Mouse (Mus musculus) heart, adult 2 months (tissue): Measurements from ENCODE around the gene S1pr3. TPM values are rescaled to one million over a fixed set of nuclear protein-coding genes. Genes with fewer than 3 reads are reported as not detected.

Source experiments
- DNase-seq, 2 experiments: peaks; one replicate each; pipeline ENCODE4 v3.0.0; 2021
- H3K27ac ChIP-seq: fragments of 200-600 bp; 2 replicates; pipeline ENCODE4 v1.8.1; 2022
- H3K27me3 ChIP-seq: fragments of 200-500 bp; 2 replicates; pipeline ENCODE4 v1.6.1; 2012; ENCODE audit warnings: mild to moderate bottlenecking, low read length, inconsistent platforms, mixed read lengths; ENCODE audit not compliant: control insufficient read depth, insufficient read depth
- H3K36me3 ChIP-seq: fragments of 200-500 bp; 2 replicates; pipeline ENCODE4 v1.6.1; 2012; ENCODE audit warnings: low read length, inconsistent platforms; ENCODE audit not compliant: control insufficient read depth, insufficient read depth
- H3K4me1 ChIP-seq: fragments of 200-500 bp; 2 replicates; pipeline ENCODE4 v1.6.1; 2011; ENCODE audit warnings: low read length; ENCODE audit not compliant: control insufficient read depth, insufficient read depth
- H3K4me3 ChIP-seq: fragments of 200-600 bp; 2 replicates; pipeline ENCODE4 v1.8.1; 2022
- H3K79me2 ChIP-seq: fragments of 200-500 bp; replicated peaks from 2 replicates; pipeline ENCODE4 v1.6.1; 2012; ENCODE audit warnings: mild to moderate bottlenecking, inconsistent platforms, low read length, moderate library complexity, mixed read lengths; ENCODE audit not compliant: control insufficient read depth, insufficient read depth
- H3K9ac ChIP-seq: fragments of 200-500 bp; 2 replicates; pipeline ENCODE4 v1.6.1; 2012; ENCODE audit warnings: low read depth, mild to moderate bottlenecking, control low read depth, inconsistent platforms, low read length, mixed read lengths
- CTCF ChIP-seq: fragments of 200-600 bp; IDR thresholded peaks from 2 replicates; pipeline ENCODE4 v1.8.1; 2022; ENCODE audit warnings: antibody characterized with exemption, mild to moderate bottlenecking, moderate library complexity
- EP300 ChIP-seq: fragments of 200-500 bp; IDR thresholded peaks from 2 replicates; pipeline ENCODE4 v1.6.1; 2011; ENCODE audit warnings: low read depth, low read length, control low read depth; ENCODE audit not compliant: insufficient read depth
- POLR2A ChIP-seq: fragments of 200-500 bp; IDR thresholded peaks from 2 replicates; pipeline ENCODE4 v1.6.1; 2011; ENCODE audit warnings: mild to moderate bottlenecking, low read depth, low read length, control low read depth; ENCODE audit not compliant: insufficient read depth
- WGBS: fragments of 180-500 bp; shearing (Covaris S2); methylation state at CpG from one replicate; pipeline ENCODE4 v1.1.7; 2018; 5-methylcytosine and 5-hydroxymethylcytosine counted together
- intact Hi-C: fragments of 180-260 bp; cut with DNase I; formaldehyde crosslinking; loops from one replicate; pipeline ENCODE4 v1.15.1; 2025
- polyA plus RNA-seq: library from polyadenylated mRNA; depleted of rRNA; stranded (reverse); fragments of >200 nt; gene quantifications from 2 replicates; pipeline ENCODE4 v1.2.3, GENCODE M21; 2012
- total RNA-seq, 2 experiments: library from RNA; stranded (reverse); gene quantifications; 2 replicates each; pipeline ENCODE4 v1.2.3; 2021

The S1pr3 gene
- total and polyA plus RNA-seq, 3 experiments: 12.2 to 16.4 (median 16.3) TPM

DNA sequence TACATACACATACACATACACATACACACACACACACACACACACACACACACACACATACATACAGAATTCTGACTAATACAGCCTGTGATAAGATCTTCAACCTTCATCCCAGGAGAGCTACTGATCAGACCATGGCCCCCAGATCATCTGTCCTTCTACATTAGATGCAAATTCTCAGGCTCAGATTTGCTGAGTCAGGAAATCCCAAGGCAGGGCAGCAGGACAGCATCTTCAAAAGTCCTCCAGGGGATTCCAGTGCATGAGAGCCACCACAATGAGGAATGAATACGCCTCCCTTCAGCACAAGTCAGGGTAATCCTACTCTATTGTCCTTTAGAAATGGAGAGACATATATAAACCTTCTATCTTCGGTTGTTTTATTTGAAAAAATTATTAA is 23.5 kb upstream of the S1pr3 start:
- H3K79me2 ChIP-seq: no peaks in the 10 kb centered on the region
- intact Hi-C loops: no loop called here
- WGBS: 86% methylated on average over 2 of the region's 2 CpGs

DNA sequence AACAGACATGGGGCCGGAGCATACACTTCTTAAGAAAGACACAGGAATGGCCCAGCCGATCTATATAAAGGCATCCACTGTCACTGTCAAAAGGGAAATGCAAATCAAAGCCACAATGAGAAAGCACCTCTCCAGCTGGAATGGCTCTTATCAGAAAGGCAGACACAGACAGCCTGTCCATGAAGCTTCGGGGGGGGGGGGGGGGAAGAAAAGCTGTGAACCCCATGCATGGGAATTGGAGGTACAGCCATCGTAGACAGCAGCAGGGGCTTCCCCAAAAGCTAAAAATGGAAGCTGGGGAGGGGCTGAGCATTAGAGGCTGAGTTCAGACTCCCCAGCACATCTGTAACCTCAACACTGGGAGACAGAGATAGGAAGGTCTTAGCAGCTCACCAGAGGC is 20.5 kb upstream of the S1pr3 start:
- no peaks in the 10 kb centered on the region for H3K36me3 ChIP-seq
- no peak overlapping the region for H3K9ac ChIP-seq
- DNase-seq: no peak
- 31% methylated on average over 4 of the region's 4 CpGs for WGBS
- intact Hi-C loops: no loop called here
- H3K4me3 ChIP-seq: no peak overlapping the region
- TF ChIP-seq CTCF (no peak), EP300 (no peak), POLR2A (no peak)
- H3K4me1 ChIP-seq: no peaks in the 10 kb centered on the region
- H3K27ac ChIP-seq: no peak overlapping the region
- H3K27me3 ChIP-seq: no peaks in the 10 kb centered on the region
- H3K79me2 ChIP-seq: no peaks in the 10 kb centered on the region

More for the DNA sequence above, 23.5 kb upstream of the S1pr3 start:
- H3K9ac ChIP-seq: no peak overlapping the region
- H3K4me3 ChIP-seq: no peak overlapping the region
- TF ChIP-seq POLR2A (no peak), CTCF (no peak), EP300 (no peak)
- no peak for DNase-seq
- no peaks in the 10 kb centered on the region for H3K27me3 ChIP-seq
- no peaks in the 10 kb centered on the region for H3K36me3 ChIP-seq
- no peaks in the 10 kb centered on the region for H3K4me1 ChIP-seq
- no peak overlapping the region for H3K27ac ChIP-seq

GRCm38 (mm10) chr13:51390398-51390797 is 18.0 kb upstream of the S1pr3 start:
- Histone ChIP-seq H3K79me2 (no peaks in the 10 kb centered on the region), H3K27ac (no peak overlapping the region), H3K27me3 (no peaks in the 10 kb centered on the region), H3K4me3 (no peak overlapping the region), H3K4me1 (no peaks in the 10 kb centered on the region), H3K9ac (no peak overlapping the region), H3K36me3 (no peaks in the 10 kb centered on the region)
- no peak for TF ChIP-seq POLR2A
- intact Hi-C loops: no loop called here
- 47% methylated on average over 4 of the region's 4 CpGs for WGBS
- DNase-seq: no peak

DNA sequence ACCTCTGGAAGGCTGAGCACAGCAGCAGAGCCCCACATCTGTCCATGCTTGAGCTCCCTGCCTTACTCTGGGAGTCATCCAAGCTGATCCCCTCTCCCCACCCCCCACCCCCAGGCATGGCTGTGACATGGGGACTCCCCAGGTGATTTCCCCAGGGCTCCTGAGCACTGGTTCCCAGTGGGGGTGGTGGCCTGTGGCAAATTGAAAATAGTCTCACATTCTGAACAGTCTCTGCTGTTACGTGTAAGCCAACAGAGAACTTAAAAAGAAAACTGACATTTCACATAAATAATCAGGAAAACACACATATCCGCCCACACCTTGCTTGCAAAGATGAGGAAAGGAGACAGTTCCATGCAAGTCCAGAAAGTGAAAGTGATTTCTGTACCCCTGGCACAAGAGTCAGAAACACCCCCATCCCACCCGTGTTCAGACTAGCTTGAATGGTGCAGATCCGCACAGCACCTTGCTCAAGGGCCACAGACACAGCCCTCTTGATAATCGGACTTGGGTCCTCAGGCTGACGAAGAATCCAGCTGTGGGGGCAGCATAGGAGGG is 17.0 kb upstream of the S1pr3 start:
- TF ChIP-seq POLR2A (no peak), CTCF (no peak), EP300 (no peak)
- intact Hi-C loops: no loop called here
- 86% methylated on average over 6 of the region's 6 CpGs for WGBS
- H3K79me2 ChIP-seq: no peaks in the 10 kb centered on the region
- no peak overlapping the region for H3K9ac ChIP-seq
- H3K4me1 ChIP-seq: no peaks in the 10 kb centered on the region
- no peak for DNase-seq
- H3K4me3 ChIP-seq: no peak overlapping the region
- H3K36me3 ChIP-seq: no peaks in the 10 kb centered on the region
- H3K27me3 ChIP-seq: no peaks in the 10 kb centered on the region
- H3K27ac ChIP-seq: no peak overlapping the region

DNA sequence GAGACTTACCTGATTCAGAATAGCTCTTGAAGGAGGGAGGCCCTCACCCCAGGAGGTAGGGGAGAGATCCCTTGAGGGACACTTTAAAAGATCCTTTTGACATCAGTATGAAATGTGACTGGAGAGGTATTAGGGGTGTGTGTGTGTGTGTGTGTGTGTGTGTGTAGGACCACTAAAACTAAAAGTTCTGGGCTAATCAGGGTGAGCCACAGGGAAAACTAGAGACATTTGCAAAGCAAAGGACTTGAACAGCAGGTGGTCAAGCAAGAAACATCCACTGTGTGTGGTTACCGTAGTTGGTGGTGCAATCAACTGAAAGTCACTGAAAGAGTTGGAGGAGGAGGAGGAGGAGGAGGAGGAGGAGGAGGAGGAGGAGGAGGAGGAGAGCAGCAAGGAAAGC is 16.2 kb upstream of the S1pr3 start:
- Histone ChIP-seq H3K4me3 (no peak overlapping the region), H3K27ac (no peak overlapping the region), H3K36me3 (no peaks in the 10 kb centered on the region), H3K79me2 (no peaks in the 10 kb centered on the region), H3K27me3 (no peaks in the 10 kb centered on the region), H3K4me1 (no peaks in the 10 kb centered on the region), H3K9ac (no peak overlapping the region)
- DNase-seq: no peak
- TF ChIP-seq CTCF (no peak), POLR2A (no peak), EP300 (no peak)
- intact Hi-C loops: no loop called here
- WGBS: 40% methylated on average over 1 of the region's 1 CpGs

DNA sequence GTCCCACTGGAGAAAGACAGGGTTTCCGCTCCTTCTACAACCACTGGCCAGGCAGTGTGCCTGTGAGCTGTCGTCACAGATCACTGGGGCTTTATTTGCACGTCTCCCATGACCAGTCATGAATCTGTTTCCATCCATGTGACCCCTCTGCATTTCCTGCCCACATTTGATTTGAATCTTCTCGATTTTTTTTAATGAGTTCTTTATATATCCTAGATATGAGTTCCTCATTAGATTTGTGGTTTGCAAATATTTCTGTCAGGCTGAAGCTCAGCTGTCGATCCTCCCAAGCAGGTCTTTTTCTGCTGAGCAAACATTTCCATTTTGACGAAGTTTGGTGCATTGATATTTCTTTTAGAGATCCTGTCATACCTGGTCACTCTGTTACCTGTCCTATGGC is 10.6 kb upstream of the S1pr3 start:
- H3K4me1 ChIP-seq: no peaks in the 10 kb centered on the region
- no peaks in the 10 kb centered on the region for H3K27me3 ChIP-seq
- 60% methylated on average over 6 of the region's 6 CpGs for WGBS
- intact Hi-C loops: no loop called here
- no peak overlapping the region for H3K4me3 ChIP-seq
- H3K9ac ChIP-seq: no peak overlapping the region
- TF ChIP-seq POLR2A: no peak
- no peak for TF ChIP-seq EP300
- no peak for TF ChIP-seq CTCF
- no peaks in the 10 kb centered on the region for H3K36me3 ChIP-seq
- no peaks in the 10 kb centered on the region for H3K79me2 ChIP-seq
- H3K27ac ChIP-seq: no peak overlapping the region
- no peak for DNase-seq

- H3K4me3 ChIP-seq: no peak overlapping the region
- whole genome bisulfite sequencing: 84% methylated on average over 3 of the region's 3 CpGs
- no peaks in the 10 kb centered on the region for H3K79me2 ChIP-seq
- no peaks in the 10 kb centered on the region for H3K36me3 ChIP-seq
- TF ChIP-seq EP300 (no peak), POLR2A (no peak), CTCF (no peak)
- DNase-seq: no peak
- no peak overlapping the region for H3K27ac ChIP-seq
- no peaks in the 10 kb centered on the region for H3K27me3 ChIP-seq
- no peaks in the 10 kb centered on the region for H3K4me1 ChIP-seq
- no peak overlapping the region for H3K9ac ChIP-seq
- intact Hi-C loops: no loop called here
Observed at GRCm38 (mm10) chr13:51399562-51399961, 8.9 kb upstream of the S1pr3 start.
